Mouse (Mus musculus) MEL (cell line): Measurements from ENCODE around the gene Polr2l. TPM values are rescaled to one million over a fixed set of nuclear protein-coding genes. Genes with fewer than 3 reads are reported as not detected.

Source experiments
- DNase-seq: peaks from one replicate; pipeline ENCODE4 v3.0.0; 2011; ENCODE audit warnings: low read depth, low spot score
- H3K27ac ChIP-seq: 2 replicates; pipeline ENCODE4 v1.5.1; 2012; ENCODE audit warnings: low read depth, mild to moderate bottlenecking, control low read depth, low read length, moderate library complexity; ENCODE audit not compliant: control insufficient read depth
- H3K27me3 ChIP-seq, 2 experiments: fragments of 150-350 bp in 1 of 2; sonication (generic) in 1 of 2; 2 replicates each; pipeline ENCODE4 v1.6.1; 2012; ENCODE audit warnings: low read length in 2 of 2, mild to moderate bottlenecking in 2 of 2, improper control_type of control experiment in 1 of 2, moderate library complexity in 1 of 2; ENCODE audit not compliant: insufficient read depth in 2 of 2, control insufficient read depth in 1 of 2
- H3K36me3 ChIP-seq, 2 experiments: 2 replicates each; pipeline ENCODE4 v1.6.1; 2012 to 2014; ENCODE audit warnings: low read length in 2 of 2, improper control_type of control experiment in 1 of 2, inconsistent platforms in 1 of 2, mild to moderate bottlenecking in 1 of 2; ENCODE audit not compliant: insufficient read depth in 2 of 2, control insufficient read depth in 1 of 2
- H3K4me1 ChIP-seq, 2 experiments: fragments of 150-350 bp in 1 of 2; sonication (generic) in 1 of 2; 2 replicates each; pipeline ENCODE4 v1.6.1; 2012; ENCODE audit warnings: low read length in 2 of 2, improper control_type of control experiment in 1 of 2, mild to moderate bottlenecking in 1 of 2; ENCODE audit not compliant: insufficient read depth in 2 of 2, control insufficient read depth in 1 of 2
- H3K4me3 ChIP-seq, 2 experiments: fragments of 150-350 bp in 1 of 2; sonication (generic) in 1 of 2; 2 replicates each; pipeline ENCODE4 v1.5.1; 2012; ENCODE audit warnings: low read depth in 2 of 2, low read length in 2 of 2, mild to moderate bottlenecking in 2 of 2, moderate library complexity in 2 of 2, control low read depth in 1 of 2, improper control_type of control experiment in 1 of 2; ENCODE audit not compliant: control insufficient read depth in 1 of 2, insufficient read depth in 1 of 2
- H3K79me2 ChIP-seq: 2 replicates; pipeline ENCODE4 v1.6.1; 2012; ENCODE audit warnings: mild to moderate bottlenecking, low read length, moderate library complexity; ENCODE audit not compliant: control insufficient read depth, poor library complexity, insufficient read depth
- H3K9ac ChIP-seq: 2 replicates; pipeline ENCODE4 v1.6.1; 2012; ENCODE audit warnings: low read depth, mild to moderate bottlenecking, control low read depth, low read length, moderate library complexity; ENCODE audit not compliant: control insufficient read depth, poor library complexity, severe bottlenecking
- H3K9me3 ChIP-seq: fragments of 150-350 bp; sonication (generic); replicated peaks from 2 replicates; pipeline ENCODE4 v1.6.1; 2012; ENCODE audit warnings: mild to moderate bottlenecking, low read length, improper control_type of control experiment, moderate library complexity; ENCODE audit not compliant: insufficient read depth
- BHLHE40 ChIP-seq: IDR thresholded peaks from 2 replicates; pipeline ENCODE4 v1.6.1; 2012; ENCODE audit warnings: low read depth, mild to moderate bottlenecking, inconsistent platforms, low read length, improper control_type of control experiment, borderline replicate concordance
- CHD2 ChIP-seq: IDR thresholded peaks from 2 replicates; pipeline ENCODE4 v1.6.1; 2011; ENCODE audit warnings: low read length, improper control_type of control experiment
- CTCF ChIP-seq, 3 experiments: IDR thresholded peaks in 2 of 3; conservative IDR thresholded peaks in 1 of 3; 2 replicates each; pipeline ENCODE4 v1.5.1; 2011 to 2012; ENCODE audit warnings: low read length in 3 of 3, low read depth in 2 of 3, mild to moderate bottlenecking in 2 of 3, improper control_type of control experiment in 1 of 3, inconsistent platforms in 1 of 3, mixed read lengths in 1 of 3, moderate library complexity in 1 of 3; ENCODE audit not compliant: control insufficient read depth in 1 of 3, insufficient read depth in 1 of 3, poor library complexity in 1 of 3, severe bottlenecking in 1 of 3
- E2F4 ChIP-seq: IDR thresholded peaks from 2 replicates; pipeline ENCODE4 v1.6.1; 2011; ENCODE audit warnings: low read depth, low read length, improper control_type of control experiment, borderline replicate concordance
- ELF1 ChIP-seq: IDR thresholded peaks from 2 replicates; pipeline ENCODE4 v1.6.1; 2014; ENCODE audit warnings: low read depth, mild to moderate bottlenecking, inconsistent platforms, low read length, improper control_type of control experiment, moderate library complexity
- ETS1 ChIP-seq: IDR thresholded peaks from 2 replicates; pipeline ENCODE4 v1.6.1; 2012; ENCODE audit warnings: low read depth, mild to moderate bottlenecking, inconsistent platforms, low read length, improper control_type of control experiment, moderate library complexity
- GATA1 ChIP-seq: IDR thresholded peaks from 2 replicates; pipeline ENCODE4 v1.6.1; 2011; ENCODE audit warnings: low read depth, low read length, improper control_type of control experiment
- HCFC1 ChIP-seq: IDR thresholded peaks from 2 replicates; pipeline ENCODE4 v1.6.1; 2012; ENCODE audit warnings: low read depth, mild to moderate bottlenecking, inconsistent platforms, low read length, improper control_type of control experiment, moderate library complexity
- JUND ChIP-seq: IDR thresholded peaks from 2 replicates; pipeline ENCODE4 v1.6.1; 2011; ENCODE audit warnings: low read depth, mild to moderate bottlenecking, improper control_type of control experiment, low read length
- KAT2A ChIP-seq: conservative IDR thresholded peaks from 2 replicates; pipeline ENCODE4 v1.6.1; 2012; ENCODE audit warnings: low read depth, low read length, improper control_type of control experiment, inconsistent platforms
- MAFK ChIP-seq: IDR thresholded peaks from 2 replicates; pipeline ENCODE4 v1.6.1; 2011; ENCODE audit warnings: low read depth, mild to moderate bottlenecking, low read length, improper control_type of control experiment, borderline replicate concordance
- MAX ChIP-seq: IDR thresholded peaks from 2 replicates; pipeline ENCODE4 v1.6.1; 2011; ENCODE audit warnings: low read length, improper control_type of control experiment
- MAZ ChIP-seq: IDR thresholded peaks from 2 replicates; pipeline ENCODE4 v1.6.1; 2012; ENCODE audit warnings: low read depth, mild to moderate bottlenecking, inconsistent platforms, low read length, improper control_type of control experiment
- MEF2A ChIP-seq: IDR thresholded peaks from 2 replicates; pipeline ENCODE4 v1.6.1; 2014; ENCODE audit warnings: low read depth, mild to moderate bottlenecking, inconsistent platforms, low read length, improper control_type of control experiment; ENCODE audit not compliant: poor library complexity, insufficient replicate concordance, severe bottlenecking; ENCODE audit errors: extremely low read depth
- MYB ChIP-seq: IDR thresholded peaks from 2 replicates; pipeline ENCODE4 v1.6.1; 2011; ENCODE audit warnings: mild to moderate bottlenecking, low read depth, low read length, improper control_type of control experiment
- NELFE ChIP-seq: IDR thresholded peaks from 2 replicates; pipeline ENCODE4 v1.6.1; 2011; ENCODE audit warnings: low read depth, low read length, improper control_type of control experiment
- NRF1 ChIP-seq: IDR thresholded peaks from 2 replicates; pipeline ENCODE4 v1.6.1; 2014; ENCODE audit warnings: low read depth, mild to moderate bottlenecking, inconsistent platforms, low read length, improper control_type of control experiment, moderate library complexity; ENCODE audit not compliant: poor library complexity, insufficient read depth, severe bottlenecking
- POLR2A ChIP-seq, 2 experiments: IDR thresholded peaks; 2 replicates each; pipeline ENCODE4 v1.6.1; 2011 to 2012; ENCODE audit warnings: low read length in 2 of 2, mild to moderate bottlenecking in 2 of 2, control low read depth in 1 of 2, improper control_type of control experiment in 1 of 2, low read depth in 1 of 2, moderate library complexity in 1 of 2; ENCODE audit not compliant: control insufficient read depth in 1 of 2, insufficient read depth in 1 of 2, poor library complexity in 1 of 2
- POLR2AphosphoS5 ChIP-seq: IDR thresholded peaks from 2 replicates; pipeline ENCODE4 v1.6.1; 2012; ENCODE audit warnings: low read depth, borderline replicate concordance, mild to moderate bottlenecking, inconsistent platforms, low read length, moderate library complexity, mixed read lengths
- RCOR1 ChIP-seq: IDR thresholded peaks from 2 replicates; pipeline ENCODE4 v1.6.1; 2012; ENCODE audit warnings: low read depth, mild to moderate bottlenecking, inconsistent platforms, low read length, improper control_type of control experiment
- SIN3A ChIP-seq: IDR thresholded peaks from 2 replicates; pipeline ENCODE4 v1.6.1; 2012; ENCODE audit warnings: low read length, improper control_type of control experiment, inconsistent platforms
- SMC3 ChIP-seq: IDR thresholded peaks from 2 replicates; pipeline ENCODE4 v1.6.1; 2011; ENCODE audit warnings: low read depth, low read length, improper control_type of control experiment
- TAL1 ChIP-seq: IDR thresholded peaks from 2 replicates; pipeline ENCODE4 v1.6.1; 2012; ENCODE audit warnings: mild to moderate bottlenecking, inconsistent platforms, low read length, moderate library complexity, mixed read lengths
- TBP ChIP-seq: IDR thresholded peaks from 2 replicates; pipeline ENCODE4 v1.8.0; 2011; ENCODE audit warnings: low read depth, low read length, improper control_type of control experiment
- TCF12 ChIP-seq: IDR thresholded peaks from 2 replicates; pipeline ENCODE4 v1.6.1; 2014; ENCODE audit warnings: low read depth, mild to moderate bottlenecking, inconsistent platforms, low read length, improper control_type of control experiment, moderate library complexity
- USF1 ChIP-seq: IDR thresholded peaks from 2 replicates; pipeline ENCODE4 v1.6.1; 2014; ENCODE audit warnings: low read depth, mild to moderate bottlenecking, inconsistent platforms, low read length, improper control_type of control experiment, moderate library complexity
- USF2 ChIP-seq, 2 experiments: IDR thresholded peaks; 2 replicates each; pipeline ENCODE4 v1.6.1; 2011 to 2012; ENCODE audit warnings: improper control_type of control experiment in 2 of 2, low read length in 2 of 2, borderline replicate concordance in 1 of 2, inconsistent platforms in 1 of 2, low read depth in 1 of 2, mild to moderate bottlenecking in 1 of 2; ENCODE audit not compliant: insufficient read depth in 1 of 2
- ZC3H11A ChIP-seq: IDR thresholded peaks from 2 replicates; pipeline ENCODE4 v1.6.1; 2012; ENCODE audit warnings: low read depth, mild to moderate bottlenecking, inconsistent platforms, low read length, improper control_type of control experiment
- ZKSCAN1 ChIP-seq: IDR thresholded peaks from 2 replicates; pipeline ENCODE4 v1.6.1; 2012; ENCODE audit warnings: low read depth, mild to moderate bottlenecking, inconsistent platforms, low read length, improper control_type of control experiment, moderate library complexity
- ZMIZ1 ChIP-seq: IDR thresholded peaks from 2 replicates; pipeline ENCODE4 v1.6.1; 2012; ENCODE audit warnings: low read depth, mild to moderate bottlenecking, inconsistent platforms, low read length, improper control_type of control experiment, moderate library complexity
- polyA plus RNA-seq, 2 experiments: library from polyadenylated mRNA; stranded (reverse) in 1 of 2; unstranded in 1 of 2; fragments of >175 nt in 1 of 2; fragments of >200 nt in 1 of 2; gene quantifications; 2 replicates each; pipeline versions ENCODE4 v1.2.1 to v1.2.4; 2012; ENCODE audit warnings: low replicate concordance in 2 of 2, low read depth in 1 of 2; ENCODE audit not compliant: insufficient read length in 2 of 2, insufficient read depth in 1 of 2, missing spikeins in 1 of 2
- total RNA-seq: library from RNA; depleted of rRNA; stranded (reverse); fragments of 300-350 nt; gene quantifications from 2 replicates; pipeline ENCODE4 v1.2.3, GENCODE M21; 2012

Polr2l gene
- total and polyA plus RNA-seq, 3 experiments = 82.4 to 114 TPM; not detected in 1

GRCm38 (mm10) chr7:141508160-141508559 is 33.2 kb upstream of the Polr2l start:
- Histone ChIP-seq H3K9ac (no peak overlapping the region), H3K9me3 (no peaks in the 10 kb centered on the region), H3K27ac (no peak overlapping the region), H3K79me2 (no peaks in the 10 kb centered on the region), H3K27me3 (no peaks in the 10 kb centered on the region), H3K4me1 (no peaks in the 10 kb centered on the region), H3K36me3 (no peaks in the 10 kb centered on the region), H3K4me3 (no peak overlapping the region)
- DNase-seq = no peak
- TF ChIP-seq GATA1 = no peak
- no peak for TF ChIP-seq USF2 (IDR thresholded peaks at IDR 0.05; ENCODE audit: borderline replicate concordance in 1 of 2, insufficient read depth in 1 of 2, low read depth in 1 of 2, low read length in 2 of 2)
- TF ChIP-seq POLR2AphosphoS5 = no peak
- TF ChIP-seq SMC3 = no peak
- TF ChIP-seq USF1 = no peak
- no peak for TF ChIP-seq NELFE
- no peak for TF ChIP-seq ZKSCAN1
- no peak for TF ChIP-seq TCF12
- no peak for TF ChIP-seq CHD2
- no peak for TF ChIP-seq TAL1
- TF ChIP-seq HCFC1 = no peak
- no peak for TF ChIP-seq JUND
- no peak for TF ChIP-seq CTCF (IDR thresholded peaks at IDR 0.05 in 2 of 3, conservative IDR thresholded peaks at IDR 0.05 in 1 of 3; ENCODE audit: control insufficient read depth in 1 of 3, insufficient read depth in 1 of 3, low read depth in 2 of 3, low read length in 3 of 3, poor library complexity in 1 of 3, severe bottlenecking in 1 of 3)
- TF ChIP-seq ZC3H11A = no peak
- TF ChIP-seq TBP = no peak
- TF ChIP-seq SIN3A = no peak
- TF ChIP-seq ELF1 = no peak
- TF ChIP-seq MAZ = no peak
- no peak for TF ChIP-seq BHLHE40

GRCm38 (mm10) chr7:141506278-141506677 is 31.3 kb upstream of the Polr2l start:
- Histone ChIP-seq H3K36me3 (no peaks in the 10 kb centered on the region), H3K4me3 (no peak overlapping the region), H3K79me2 (no peaks in the 10 kb centered on the region), H3K4me1 (peaks cover 0 to 6% of the 10 kb centered on the region in 2 experiments; a peak in 2 of 4 replicates), H3K9me3 (no peaks in the 10 kb centered on the region), H3K27ac (no peak overlapping the region), H3K27me3 (no peaks in the 10 kb centered on the region), H3K9ac (no peak overlapping the region)
- no peak for TF ChIP-seq CTCF (IDR thresholded peaks at IDR 0.05 in 2 of 3, conservative IDR thresholded peaks at IDR 0.05 in 1 of 3; ENCODE audit: control insufficient read depth in 1 of 3, insufficient read depth in 1 of 3, low read depth in 2 of 3, low read length in 3 of 3, poor library complexity in 1 of 3, severe bottlenecking in 1 of 3)
- TF ChIP-seq KAT2A = no peak
- no peak for TF ChIP-seq USF2 (IDR thresholded peaks at IDR 0.05; ENCODE audit: borderline replicate concordance in 1 of 2, insufficient read depth in 1 of 2, low read depth in 1 of 2, low read length in 2 of 2)
- TF ChIP-seq MAFK = no peak
- TF ChIP-seq ETS1 = no peak
- TF ChIP-seq NRF1 = no peak
- TF ChIP-seq ZMIZ1 = no peak
- no peak for TF ChIP-seq MAZ
- TF ChIP-seq MAX = no peak
- TF ChIP-seq RCOR1 = no peak
- TF ChIP-seq E2F4 = no peak
- no peak for TF ChIP-seq MEF2A
- no peak for TF ChIP-seq CHD2
- TF ChIP-seq MYB = no peak
- no peak for TF ChIP-seq POLR2A (IDR thresholded peaks at IDR 0.05; ENCODE audit: control insufficient read depth in 1 of 2, insufficient read depth in 1 of 2, low read depth in 1 of 2, low read length in 2 of 2, poor library complexity in 1 of 2)
- no peak for TF ChIP-seq TAL1
- TF ChIP-seq USF1 = no peak
- no peak for DNase-seq
